Mouse (Mus musculus) brain, embryonic 14.5 days (tissue): ENCODE data around the gene Fxyd6.

Experiments
- CTCF ChIP-seq: fragments of 200-500 bp; IDR thresholded peaks from 2 replicates; pipeline ENCODE4 v1.5.1; 2012; ENCODE audit warnings: inconsistent platforms, mild to moderate bottlenecking, moderate library complexity, borderline replicate concordance; ENCODE audit not compliant: insufficient read depth, insufficient read length; ENCODE audit errors: extremely low read depth
- POLR2A ChIP-seq: fragments of 200-500 bp; IDR thresholded peaks from 2 replicates; pipeline ENCODE4 v1.6.1; 2012; ENCODE audit warnings: mild to moderate bottlenecking, inconsistent platforms, borderline replicate concordance; ENCODE audit not compliant: poor library complexity, insufficient read depth, insufficient read length, severe bottlenecking; ENCODE audit errors: extremely low read depth

- no peak for TF ChIP-seq CTCF
- TF ChIP-seq POLR2A: no peak
Measured at GRCm38 (mm10) chr9:45343066-45343465, 26.9 kb upstream of the Fxyd6 start.
